Mouse (Mus musculus) C2C12 (cell line): Measurements from ENCODE around the gene Sfi1.
"Not testable (repeated sequence)": the region's sequence is repeated elsewhere in the genome, so short reads cannot be mapped to it uniquely, and the experiment has no call there.

ENCODE experiments used
- CEBPB ChIP-seq: IDR thresholded peaks from one replicate; pipeline ENCODE4 v1.6.1; 2011; ENCODE audit warnings: low read depth, mild to moderate bottlenecking, control low read depth, moderate library complexity
- CTCF ChIP-seq: IDR thresholded peaks from one replicate; pipeline ENCODE4 v1.5.1; 2011; ENCODE audit not compliant: control insufficient read depth, insufficient read depth, insufficient read length
- FOSL1 ChIP-seq: IDR thresholded peaks from one replicate; pipeline ENCODE4 v1.8.0; 2011; ENCODE audit warnings: mild to moderate bottlenecking, low read length; ENCODE audit not compliant: poor library complexity, insufficient read depth, severe bottlenecking
- MAX ChIP-seq: IDR thresholded peaks from one replicate; pipeline ENCODE4 v1.6.1; 2011; ENCODE audit warnings: mild to moderate bottlenecking, control low read depth
- MYOD1 ChIP-seq: IDR thresholded peaks from one replicate; pipeline ENCODE4 v1.6.1; 2011; ENCODE audit warnings: low read depth; ENCODE audit not compliant: control insufficient read depth, insufficient read length
- MYOG ChIP-seq: IDR thresholded peaks from one replicate; pipeline ENCODE4 v1.6.1; 2011; ENCODE audit not compliant: control insufficient read depth, insufficient read length; ENCODE audit errors: extremely low read depth
- USF1 ChIP-seq: IDR thresholded peaks from one replicate; pipeline ENCODE4 v1.6.1; 2011; ENCODE audit warnings: low read depth, mild to moderate bottlenecking, control low read depth, moderate library complexity

DNA sequence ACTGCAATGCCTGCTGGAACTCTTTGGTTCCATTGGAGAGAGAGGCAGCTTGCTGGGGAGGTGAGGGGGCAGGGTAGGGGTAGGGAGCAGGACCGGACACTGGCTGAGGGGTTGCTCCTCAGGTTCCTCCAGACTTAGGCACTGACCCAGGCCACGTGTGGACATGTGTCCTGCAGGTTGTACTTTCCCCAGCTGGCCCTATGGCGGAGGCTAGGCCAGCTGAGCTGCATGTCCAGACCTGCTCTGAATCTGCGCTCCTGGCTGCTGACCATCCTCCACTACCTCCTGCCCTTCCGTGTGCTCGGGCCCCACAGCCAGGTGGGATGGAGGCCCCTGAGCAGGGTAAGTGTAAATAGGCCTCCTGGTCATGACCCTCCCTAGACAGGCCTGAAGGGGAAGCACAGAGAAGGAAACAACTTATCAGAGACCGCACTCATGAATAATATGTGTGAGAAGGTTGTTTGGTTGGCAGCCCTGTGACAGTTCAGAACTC is 65.9 kb downstream of the Sfi1 start:
- TF ChIP-seq MYOG, MAX, CTCF, USF1, CEBPB, MYOD1, FOSL1: not testable (repeated sequence)
